Mouse (Mus musculus): Measurements from ENCODE around the gene Mark2.

Gene Mark2

GRCm38 (mm10) chr19:7294098-7294876 is 47.4 kb downstream of the Mark2 start:
- DNase-seq = no peak

- DNase-seq = no peak
Observed at GRCm38 (mm10) chr19:7291958-7292709, 49.5 kb downstream of the Mark2 start.

DNA sequence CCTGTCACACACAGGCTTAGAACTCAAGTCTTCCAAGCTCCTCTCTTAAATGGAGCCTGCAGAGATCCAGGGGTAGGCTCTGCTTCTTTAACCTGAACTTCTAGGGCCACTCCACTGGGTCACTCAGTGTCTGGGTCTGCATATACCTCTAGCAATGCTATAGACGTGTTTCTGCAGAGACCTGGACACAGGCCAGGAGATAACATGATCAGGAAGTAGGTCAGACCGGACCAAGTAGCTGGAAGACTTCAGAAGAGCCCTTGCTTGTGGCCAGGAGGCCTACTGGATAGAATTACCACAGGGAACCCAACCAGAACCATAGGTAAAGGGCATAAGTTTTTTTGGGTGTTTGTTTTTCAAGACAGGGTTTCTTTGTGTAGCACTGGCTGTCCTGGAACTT is 51.9 kb downstream of the Mark2 start:
- DNase-seq = no peak

- DNase-seq = no peak
Observed at GRCm38 (mm10) chr19:7288288-7288687, 53.4 kb downstream of the Mark2 start.

DNA sequence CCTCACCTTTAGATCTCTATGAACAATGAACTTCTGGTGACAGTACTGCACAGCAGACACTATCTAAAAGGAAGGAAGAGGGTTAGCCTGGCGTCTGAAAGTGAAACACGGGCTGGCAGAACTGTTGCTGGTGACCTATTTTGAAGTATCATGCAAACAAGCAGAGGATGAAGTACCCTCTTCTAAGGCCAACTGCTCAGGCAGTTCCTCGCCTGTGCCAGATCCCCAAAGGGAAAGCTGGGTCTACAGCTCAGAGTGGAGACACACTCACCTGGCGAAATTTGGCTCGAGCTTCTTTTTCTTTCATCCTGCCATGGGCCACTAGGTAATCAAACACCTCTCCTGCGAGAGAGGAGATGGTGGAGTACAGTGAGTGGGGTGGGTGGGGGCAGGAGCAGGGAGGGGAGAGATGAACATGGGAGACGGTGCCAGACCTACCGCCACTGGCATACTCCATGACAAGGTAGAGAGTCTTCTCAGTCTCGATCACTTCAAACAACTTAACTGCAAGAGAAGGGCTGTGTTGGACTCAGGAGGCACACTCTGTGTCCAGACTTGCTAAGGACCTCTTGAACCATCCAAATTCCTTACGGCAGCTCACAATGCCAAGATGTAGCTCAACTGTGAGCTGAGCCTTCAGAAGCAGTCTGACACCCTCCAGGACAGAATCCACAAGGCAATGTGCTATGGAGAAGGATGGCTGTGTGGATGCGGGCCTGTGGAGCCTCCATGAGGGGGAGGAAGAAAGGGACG is 54.9 kb downstream of the Mark2 start:
- peak in 1 of 2 experiments; percentile 52 for DNase-seq

DNA sequence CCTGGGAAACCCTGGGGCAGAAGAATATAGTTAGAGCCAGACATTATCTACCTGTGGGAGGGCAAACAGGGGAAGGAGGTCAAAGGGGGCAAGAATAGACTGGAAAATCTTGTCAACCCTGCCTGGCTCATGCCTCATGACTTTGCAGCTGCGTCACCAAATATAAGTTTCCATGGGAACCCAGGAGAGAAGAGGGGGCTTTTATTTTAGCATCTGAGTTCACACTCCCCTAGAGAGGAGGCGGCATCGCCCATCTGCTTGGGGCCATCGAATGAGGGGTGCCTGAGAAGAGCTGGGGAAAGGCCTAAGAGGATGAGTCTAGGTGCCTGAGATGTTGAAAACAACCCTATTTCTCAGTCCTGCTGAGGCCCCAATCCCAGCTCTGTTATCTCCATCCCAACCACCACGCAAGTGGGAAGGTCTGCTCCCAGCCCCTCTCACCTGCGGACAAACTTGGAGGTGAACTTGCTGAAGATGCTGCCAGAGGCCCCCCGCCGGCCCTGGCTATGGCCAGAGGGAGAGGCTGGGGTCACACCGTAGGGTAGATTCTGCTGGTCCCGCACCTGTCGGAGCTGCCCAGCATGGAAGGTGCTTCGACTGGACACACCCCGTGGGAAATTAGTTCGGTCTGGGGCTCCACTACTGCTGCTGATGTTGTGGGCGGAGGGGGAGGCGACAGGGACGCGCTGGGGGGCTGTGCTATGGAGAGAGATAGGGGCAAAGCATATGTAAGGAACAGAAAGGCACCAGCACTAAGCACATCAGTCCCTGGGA is 60.9 kb downstream of the Mark2 start:
- no peak for DNase-seq

GRCm38 (mm10) chr19:7279114-7279513 is 62.5 kb downstream of the Mark2 start:
- peak in 1 of 2 experiments; percentile 50 for DNase-seq

DNA sequence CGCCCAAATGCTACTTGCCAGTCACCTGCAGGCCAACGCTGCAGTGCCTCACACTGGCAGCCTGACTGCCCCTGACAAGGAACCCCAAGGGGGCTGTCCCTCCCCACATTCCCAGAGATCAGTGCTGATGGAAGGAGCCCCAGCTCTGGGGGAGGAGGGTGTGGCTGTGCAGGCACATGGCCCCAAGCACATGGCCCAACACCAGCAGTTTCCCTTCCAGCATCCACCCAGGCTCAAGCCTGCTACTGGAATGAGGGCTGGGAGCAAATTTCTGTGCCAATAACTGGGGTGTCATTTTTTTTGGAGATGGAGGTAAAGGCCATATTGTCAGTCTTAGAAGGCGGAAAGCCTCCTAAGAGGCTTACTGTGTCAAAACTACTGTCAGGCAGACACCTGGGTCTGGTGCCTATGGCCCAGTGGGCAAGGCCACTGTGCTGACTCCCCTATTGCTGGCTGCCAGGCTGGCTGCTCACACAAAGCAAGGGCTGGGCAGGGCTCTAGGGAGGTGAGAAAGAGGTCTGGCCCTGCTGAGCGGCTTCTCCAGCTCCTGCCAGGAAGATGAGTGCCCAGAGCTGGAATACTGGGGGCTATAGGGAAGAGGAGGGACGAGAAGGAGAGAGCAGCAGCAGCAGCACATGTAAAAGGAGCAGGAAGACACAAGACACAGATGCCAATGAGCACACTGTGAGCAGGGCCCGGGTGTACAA is 63.3 kb downstream of the Mark2 start:
- no peak for DNase-seq

DNA sequence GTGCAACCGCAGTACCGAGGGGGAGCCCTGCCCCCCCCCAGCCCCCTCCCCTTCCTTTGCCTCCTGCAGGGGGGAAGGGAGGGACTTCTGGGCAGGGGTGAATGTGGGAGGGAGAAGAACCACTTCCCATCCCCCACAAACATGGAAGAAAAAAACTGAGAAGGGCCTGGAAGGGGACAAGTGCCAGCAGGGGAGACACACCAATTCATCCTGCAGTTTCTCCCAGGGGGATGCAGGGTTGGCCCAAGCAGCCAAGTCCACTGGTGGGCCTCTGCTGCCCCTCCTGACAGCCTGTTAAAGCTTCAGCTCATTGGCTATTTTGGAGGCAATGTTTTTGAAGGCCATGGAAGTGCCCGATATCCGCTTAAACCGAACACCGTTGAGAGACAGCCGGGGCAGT is 64.9 kb downstream of the Mark2 start:
- no peak for DNase-seq

- no peak for DNase-seq
Observed at GRCm38 (mm10) chr19:7276053-7276659, 65.5 kb downstream of the Mark2 start.

- no peak for DNase-seq
Observed at GRCm38 (mm10) chr19:7275131-7275789, 66.4 kb downstream of the Mark2 start.

GRCm38 (mm10) chr19:7274326-7274990 is 67.2 kb downstream of the Mark2 start:
- DNase-seq = no peak

DNA sequence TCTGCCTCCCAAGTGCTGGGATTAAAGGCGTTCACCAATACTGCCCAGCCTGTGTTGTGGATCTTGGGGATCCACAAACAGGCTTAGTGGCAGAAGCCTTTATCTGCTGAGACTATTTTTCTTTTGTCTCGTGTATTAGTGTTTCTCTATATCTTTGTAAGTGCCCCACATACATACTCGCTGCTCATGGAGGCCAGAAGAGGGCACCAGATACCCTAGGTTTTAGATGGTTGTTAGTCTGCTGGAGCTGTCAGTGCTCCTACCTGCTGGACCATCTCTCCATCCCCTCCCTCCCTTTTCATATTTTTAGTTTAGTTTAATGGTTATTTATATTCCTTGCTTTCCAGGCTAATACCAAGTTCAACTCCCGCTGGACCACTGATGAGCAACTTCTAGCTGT is 68.2 kb downstream of the Mark2 start:
- DNase-seq = no peak

GRCm38 (mm10) chr19:7269290-7270044 is 72.2 kb downstream of the Mark2 start:
- DNase-seq = no peak

- peak; percentile 60 to 73 for DNase-seq
Observed at GRCm38 (mm10) chr19:7268722-7269090, 73.0 kb downstream of the Mark2 start.

DNA sequence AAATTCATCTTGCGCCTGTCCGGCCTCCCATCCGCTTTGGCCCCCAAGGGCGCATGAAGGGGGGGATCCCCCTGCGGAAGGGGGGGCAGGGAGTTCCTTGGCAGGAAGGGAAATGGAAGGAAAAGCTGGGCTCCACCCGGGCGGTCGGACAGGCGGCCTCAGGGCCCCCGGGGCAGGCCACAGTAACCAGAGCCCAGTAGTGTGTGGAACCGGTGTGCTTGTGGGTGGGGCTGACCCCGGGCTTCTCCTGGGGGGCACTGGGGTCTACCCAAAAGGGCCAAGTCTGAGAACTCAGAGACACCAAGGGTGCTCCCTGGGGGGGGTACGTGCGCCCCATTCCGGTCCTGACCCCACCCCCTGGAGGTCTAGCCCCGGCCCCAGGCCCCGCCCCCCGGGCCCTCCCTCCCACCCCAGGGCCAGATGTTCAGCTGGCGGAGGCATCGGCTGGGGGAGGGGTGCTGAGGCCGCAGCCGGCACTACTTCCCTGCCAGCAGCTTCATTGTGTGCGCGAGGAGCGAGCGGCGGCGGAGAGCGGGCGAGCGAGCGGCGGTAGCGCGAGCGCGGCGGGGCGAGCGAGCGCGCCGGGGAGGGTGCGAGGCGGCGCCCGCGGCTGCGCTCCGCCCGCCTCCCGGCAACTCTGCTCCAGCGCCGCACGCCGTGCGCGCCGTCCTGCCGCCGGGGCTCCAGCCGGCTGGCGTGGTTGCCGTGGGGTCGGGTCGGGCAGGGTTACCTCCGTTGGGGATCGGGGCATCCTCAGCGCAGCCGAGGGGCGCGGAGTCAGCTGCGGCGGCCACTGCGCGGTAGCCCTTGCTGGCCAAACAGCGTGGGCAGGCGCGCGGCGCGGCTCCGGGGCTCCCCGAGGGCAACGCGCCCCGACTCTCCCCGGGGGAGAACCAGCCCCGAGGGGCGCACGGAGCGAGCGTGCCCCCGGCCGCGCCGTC is 73.6 kb downstream of the Mark2 start:
- DNase-seq = peak; percentile 82

DNA sequence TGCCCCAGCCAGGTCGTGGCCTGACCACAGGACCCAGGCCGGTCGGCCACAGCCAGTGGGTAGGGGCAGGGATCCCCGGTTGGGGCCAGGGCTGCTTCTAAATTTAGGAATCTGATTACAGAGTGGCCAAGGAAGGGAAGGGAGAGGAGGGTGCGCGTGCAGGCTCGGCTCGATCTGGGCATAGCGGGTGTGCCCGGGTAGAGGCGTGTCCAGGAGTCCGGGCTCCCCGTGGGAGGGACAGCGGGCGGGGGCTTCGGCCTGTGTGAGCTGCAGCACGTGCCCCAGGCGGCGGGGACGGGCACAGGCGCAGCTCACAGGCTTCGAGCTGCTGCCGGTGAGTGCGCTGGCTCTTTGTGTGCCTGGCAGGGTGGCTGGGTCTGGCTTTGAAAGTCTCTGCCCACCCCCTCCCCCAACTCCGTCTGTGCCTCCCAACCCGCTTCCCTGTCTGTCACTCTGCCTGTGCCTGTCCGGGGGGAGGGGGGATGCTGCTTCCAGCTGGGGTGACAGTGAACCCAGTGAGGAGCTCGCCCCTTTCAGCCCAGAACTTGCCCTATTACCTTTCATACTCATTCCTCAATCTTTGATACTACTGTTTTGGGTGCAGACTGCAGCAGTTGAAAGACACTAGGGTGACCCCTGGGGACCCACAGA is 74.4 kb downstream of the Mark2 start, which contains the start of gene Rcor2:
Gene Rcor2, plus strand, starts transcription at position 235 of the 651 bp plus-strand sequence.
- DNase-seq = peak; percentile 78 to 86

- DNase-seq = no peak
Observed at GRCm38 (mm10) chr19:7266421-7266831, 75.2 kb downstream of the Mark2 start.

Measured in lung, adult 18-20 months (tissue).